Mouse (Mus musculus): ENCODE data around the gene Gm525. TPM values are rescaled to one million over a fixed set of nuclear protein-coding genes. Genes with fewer than 3 reads are reported as not detected.

The Gm525 gene
- 2.1 and 3.3 TPM in 2 replicates for polyA plus RNA-seq (2012; rRNA removed)

DNA sequence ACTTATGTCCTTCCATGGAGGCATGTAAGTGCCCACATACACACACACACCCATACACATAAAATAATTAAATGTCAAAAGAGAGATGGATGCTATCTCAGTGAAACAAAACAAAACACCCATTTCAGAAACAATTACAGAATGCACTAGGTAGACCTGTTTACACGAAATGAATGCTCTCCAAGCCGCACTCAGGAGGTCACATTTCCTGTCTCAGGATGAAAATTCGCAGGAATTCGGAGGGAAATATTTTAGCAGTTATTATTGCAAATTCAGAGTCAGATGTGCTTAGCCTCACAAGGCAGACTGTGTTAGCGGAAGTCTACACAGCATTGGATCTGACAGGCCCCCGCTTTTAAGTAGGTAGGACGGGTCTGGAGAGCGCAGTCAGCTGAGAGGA, at the start of gene Gm525:
Gm525 (plus strand) TSS at position 301 of the 400 bp plus-strand sequence.

DNA sequence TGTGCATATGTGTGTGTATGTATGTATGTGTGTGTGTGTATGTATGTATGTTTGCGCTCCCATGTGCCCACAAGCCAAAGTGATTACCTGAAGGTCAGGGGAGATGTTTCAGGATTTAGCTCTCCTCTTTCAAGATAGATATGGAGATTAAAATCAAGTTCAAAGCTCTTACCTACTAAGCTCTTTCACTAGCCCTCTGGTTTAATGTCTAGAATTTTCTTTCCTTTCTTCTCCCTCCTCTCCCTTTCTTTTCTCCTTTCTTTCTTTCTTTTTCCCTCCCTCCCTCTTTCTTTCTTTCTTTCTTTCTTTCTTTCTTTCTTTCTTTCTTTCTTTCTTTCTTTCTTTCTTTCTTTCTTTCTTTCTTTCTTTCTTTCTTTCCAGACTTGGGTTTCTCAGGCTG, 6.9 kb upstream of the Gm525 start, which contains the start of gene Dgke:
Dgke (minus strand) TSS at position 101 of the 400 bp plus-strand sequence.

Other genes starting within 250 kb of the Gm525 start
- gene Akap1, start 209.3 kb upstream of the Gm525 start, polyA plus RNA-seq (2012; rRNA removed): 53.0 and 83.9 TPM in 2 replicates
- gene Scpep1, start 118.4 kb upstream of the Gm525 start, polyA plus RNA-seq (2012; rRNA removed): 42.8 and 58.2 TPM in 2 replicates
- 21.5 and 29.8 TPM in 2 replicates for gene Elobl, start 106.9 kb upstream of the Gm525 start, polyA plus RNA-seq (2012; rRNA removed)
- gene Coil, start 103.6 kb upstream of the Gm525 start, polyA plus RNA-seq (2012; rRNA removed): 6.3 and 7.3 TPM in 2 replicates
- 62.9 and 66.4 TPM in 2 replicates for gene Trim25, start 74.5 kb upstream of the Gm525 start, polyA plus RNA-seq (2012; rRNA removed)
- gene Dgke, start 7.0 kb upstream of the Gm525 start, polyA plus RNA-seq (2012; rRNA removed): 8.7 and 10.8 TPM in 2 replicates
- gene Nog, start 228.5 kb downstream of the Gm525 start, polyA plus RNA-seq (2012; rRNA removed): 4.2 and 7.6 TPM in 2 replicates